Mouse (Mus musculus): ENCODE measurements around the gene Vmn1r209. TPM values are rescaled to one million over a fixed set of nuclear protein-coding genes. Genes with fewer than 3 reads are reported as not detected.
"Not testable (repeated sequence)": the region's sequence is repeated elsewhere in the genome, so short reads cannot be mapped to it uniquely, and the experiment has no call there.

Gene Vmn1r209
- total RNA-seq (2014; fragmentation: Nextera tagmentation) (not detected in 2 replicates), total RNA-seq (2017) (not detected in 2 replicates)

- not testable (repeated sequence) for ATAC-seq (replicated peaks; ENCODE audit: low FRiP score, low TSS enrichment, poor library complexity, severe bottlenecking)
Observed at GRCm38 (mm10) chr13:22809582-22809981, at the start of gene Vmn1r209. Gene Vmn1r209 (minus strand): TSS chr13:22809682.

DNA sequence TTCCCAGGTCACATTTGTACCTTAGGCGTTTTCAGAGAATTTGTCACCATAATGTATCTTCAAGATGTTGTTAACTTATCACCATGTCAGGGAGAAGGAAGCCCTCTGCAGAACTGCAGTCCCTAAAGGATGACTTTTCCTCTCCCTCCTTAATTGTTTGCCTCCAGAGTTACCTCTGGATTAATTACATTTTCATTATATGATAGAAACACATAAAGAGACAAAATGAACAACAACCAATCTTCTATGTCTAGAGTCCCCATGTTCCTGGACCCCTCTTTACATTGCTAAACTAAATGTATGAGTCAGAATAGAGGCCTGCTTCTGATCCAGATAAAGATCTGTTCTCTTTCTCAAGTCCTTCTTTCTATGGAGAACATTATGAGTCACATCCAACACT, 48.0 kb upstream of the Vmn1r209 start, which contains the start of gene Vmn1r211:
TSS of gene Vmn1r211 (minus strand) at position 101 of the 400 bp plus-strand sequence.
- no peak for ATAC-seq (replicated peaks; ENCODE audit: low FRiP score, low TSS enrichment, poor library complexity, severe bottlenecking)

DNA sequence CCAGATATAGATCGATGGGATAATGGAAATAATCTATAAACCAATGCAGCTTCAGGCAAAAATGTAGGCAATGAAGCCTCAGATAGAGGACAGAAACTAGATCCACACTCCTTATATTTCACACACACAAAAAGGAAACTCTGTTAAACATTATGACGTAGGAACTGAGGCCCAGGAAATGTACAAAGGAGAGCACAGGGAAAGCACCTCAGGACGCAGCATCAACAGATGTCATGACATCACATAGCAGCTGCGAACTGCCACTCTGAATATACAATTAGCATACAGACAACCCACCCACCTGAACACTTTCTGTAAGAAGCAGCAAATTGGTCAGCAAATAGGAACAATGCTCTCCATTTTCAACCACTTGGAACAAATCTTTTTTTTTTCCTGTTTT, 45.3 kb upstream of the Vmn1r209 start:
- no peak for ATAC-seq (replicated peaks; ENCODE audit: low FRiP score, low TSS enrichment, poor library complexity, severe bottlenecking)

- ATAC-seq (replicated peaks; ENCODE audit: low FRiP score, low TSS enrichment, poor library complexity, severe bottlenecking) = no peak
Observed at GRCm38 (mm10) chr13:22846798-22847197, 37.3 kb upstream of the Vmn1r209 start.

GRCm38 (mm10) chr13:22844304-22844703, 34.8 kb upstream of the Vmn1r209 start:
- ATAC-seq (replicated peaks; ENCODE audit: low FRiP score, low TSS enrichment, poor library complexity, severe bottlenecking) = not testable (repeated sequence)

DNA sequence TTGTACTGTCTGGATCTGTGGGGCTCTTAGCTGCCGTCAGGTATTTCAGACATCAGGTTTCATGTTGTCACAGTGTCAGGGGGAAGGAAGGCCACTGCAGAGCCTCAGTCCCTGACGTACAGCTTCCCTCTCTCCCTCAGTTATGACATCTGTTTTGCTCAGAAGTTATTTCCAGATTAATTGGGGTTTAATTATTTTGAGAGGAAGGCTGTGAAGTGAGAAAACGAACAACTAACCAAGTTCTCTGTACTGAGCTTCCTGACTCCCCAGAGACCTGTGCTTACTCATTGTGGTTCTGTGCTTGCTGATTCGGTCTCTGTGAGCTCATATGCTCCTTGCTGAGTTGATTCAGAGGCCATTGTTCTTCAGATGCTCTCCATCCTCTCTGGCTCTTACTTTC, 21.8 kb upstream of the Vmn1r209 start, which contains the start of gene Vmn1r210:
TSS of gene Vmn1r210 (minus strand) at position 101 of the 400 bp plus-strand sequence.
- no peak for ATAC-seq (replicated peaks; ENCODE audit: low FRiP score, low TSS enrichment, poor library complexity, severe bottlenecking)

- ATAC-seq (replicated peaks; ENCODE audit: low FRiP score, low TSS enrichment, poor library complexity, severe bottlenecking) = not testable (repeated sequence)
Observed at GRCm38 (mm10) chr13:22829395-22829794, 19.9 kb upstream of the Vmn1r209 start.

DNA sequence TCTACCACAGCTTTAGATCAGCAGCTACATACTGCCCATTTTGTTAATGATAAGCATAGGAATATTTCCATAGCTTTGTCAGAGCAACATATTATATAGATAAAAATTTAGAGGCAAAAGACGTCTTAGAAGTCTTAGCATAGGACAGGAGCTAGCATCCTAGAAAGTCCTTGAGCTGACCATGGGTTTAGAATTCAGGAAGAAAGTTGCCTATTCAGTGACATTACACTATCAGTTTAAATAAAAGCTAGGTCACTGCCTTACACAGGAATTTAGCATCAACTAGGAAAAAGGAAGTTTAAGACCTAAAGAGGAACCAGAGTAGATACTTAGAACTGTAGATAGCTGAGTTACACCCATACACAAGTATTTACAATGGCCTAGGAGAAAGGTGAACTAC, 12.1 kb upstream of the Vmn1r209 start:
- ATAC-seq (replicated peaks; ENCODE audit: low FRiP score, low TSS enrichment, poor library complexity, severe bottlenecking) = not testable (repeated sequence)

GRCm38 (mm10) chr13:22788096-22788495, 21.4 kb downstream of the Vmn1r209 start:
- ATAC-seq (replicated peaks; ENCODE audit: low FRiP score, low TSS enrichment, poor library complexity, severe bottlenecking) = not testable (repeated sequence)

DNA sequence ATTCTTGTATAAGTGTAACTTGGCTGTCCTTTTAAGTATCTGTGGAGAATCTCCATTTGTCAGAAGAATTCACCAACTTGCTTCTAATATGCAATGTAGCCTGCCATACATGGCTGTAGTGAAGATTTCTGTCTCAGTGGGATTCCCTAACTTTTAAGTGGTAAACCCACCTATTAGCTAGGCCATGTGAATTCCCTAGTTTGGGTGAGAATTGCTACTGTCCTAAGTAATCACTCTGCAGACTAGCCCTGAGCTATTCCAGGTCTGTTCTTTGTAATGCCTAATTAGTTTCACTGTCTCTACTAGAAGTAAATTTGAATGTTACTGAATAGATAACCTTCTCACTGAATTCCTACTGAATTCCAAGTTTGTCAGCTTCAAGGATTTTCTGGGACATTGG, 25.3 kb downstream of the Vmn1r209 start:
- ATAC-seq (replicated peaks; ENCODE audit: low FRiP score, low TSS enrichment, poor library complexity, severe bottlenecking) = not testable (repeated sequence)

DNA sequence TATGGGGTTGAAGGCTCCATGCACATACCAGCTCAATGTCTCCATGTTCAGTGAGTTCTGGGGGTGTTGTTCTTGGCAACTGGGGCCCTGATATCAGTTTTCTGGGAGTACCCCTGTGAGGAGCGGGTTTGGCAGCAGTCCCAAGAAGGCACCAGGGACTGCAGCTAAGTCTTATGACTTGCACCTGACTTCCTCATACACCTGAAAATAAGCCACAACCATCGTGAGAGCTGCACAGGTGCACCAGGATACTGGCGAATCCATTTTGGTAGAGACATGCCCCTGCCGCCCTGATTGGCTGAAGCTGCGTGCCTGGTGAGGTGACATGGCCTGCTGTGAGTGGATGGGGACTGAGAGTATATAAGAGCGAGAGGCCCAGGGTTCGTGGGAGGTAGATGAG, 32.2 kb downstream of the Vmn1r209 start, which contains the start of gene Vmn1r208:
TSS of gene Vmn1r208 (minus strand) at position 101 of the 400 bp plus-strand sequence.
- not testable (repeated sequence) for ATAC-seq (replicated peaks; ENCODE audit: low FRiP score, low TSS enrichment, poor library complexity, severe bottlenecking)

GRCm38 (mm10) chr13:22771592-22771991, 37.9 kb downstream of the Vmn1r209 start:
- ATAC-seq (replicated peaks; ENCODE audit: low FRiP score, low TSS enrichment, poor library complexity, severe bottlenecking) = not testable (repeated sequence)

Other genes starting within 250 kb of the Vmn1r209 start
- gene Vmn1r205, start 216.7 kb downstream of the Vmn1r209 start, total RNA-seq (2014; fragmentation: Nextera tagmentation) = not detected in 2 replicates
- not detected in 2 replicates for gene Vmn1r205, start 216.7 kb downstream of the Vmn1r209 start, total RNA-seq (2017)
- gene Vmn1r206, start 185.4 kb downstream of the Vmn1r209 start, total RNA-seq (2014; fragmentation: Nextera tagmentation) = not detected in 2 replicates
- gene Vmn1r206, start 185.4 kb downstream of the Vmn1r209 start, total RNA-seq (2017) = not detected in 2 replicates
- gene Vmn1r207-ps, start 80.1 kb downstream of the Vmn1r209 start, total RNA-seq (2014; fragmentation: Nextera tagmentation) = not detected in 2 replicates
- gene Vmn1r207-ps, start 80.1 kb downstream of the Vmn1r209 start, total RNA-seq (2017) = not detected in 2 replicates
- gene Vmn1r208, start 32.3 kb downstream of the Vmn1r209 start, total RNA-seq (2014; fragmentation: Nextera tagmentation) = not detected in 2 replicates
- not detected in 2 replicates for gene Vmn1r208, start 32.3 kb downstream of the Vmn1r209 start, total RNA-seq (2017)
- gene Vmn1r210, start 21.7 kb upstream of the Vmn1r209 start, total RNA-seq (2014; fragmentation: Nextera tagmentation) = not detected in 2 replicates
- not detected in 2 replicates for gene Vmn1r210, start 21.7 kb upstream of the Vmn1r209 start, total RNA-seq (2017)
- not detected in 2 replicates for gene Vmn1r211, start 47.9 kb upstream of the Vmn1r209 start, total RNA-seq (2014; fragmentation: Nextera tagmentation)
- not detected in 2 replicates for gene Vmn1r211, start 47.9 kb upstream of the Vmn1r209 start, total RNA-seq (2017)
- gene Vmn1r212, start 74.5 kb upstream of the Vmn1r209 start, total RNA-seq (2014; fragmentation: Nextera tagmentation) = not detected in 2 replicates
- not detected in 2 replicates for gene Vmn1r212, start 74.5 kb upstream of the Vmn1r209 start, total RNA-seq (2017)
- gene Vmn1r213, start 198.0 kb upstream of the Vmn1r209 start, total RNA-seq (2014; fragmentation: Nextera tagmentation) = not detected in 2 replicates
- gene Vmn1r213, start 198.0 kb upstream of the Vmn1r209 start, total RNA-seq (2017) = not detected in 2 replicates
- gene Vmn1r214, start 220.7 kb upstream of the Vmn1r209 start, total RNA-seq (2014; fragmentation: Nextera tagmentation) = not detected in 2 replicates
- gene Vmn1r214, start 220.7 kb upstream of the Vmn1r209 start, total RNA-seq (2017) = not detected in 2 replicates